Mouse (Mus musculus): ENCODE results near the gene Lgr6.

DNA sequence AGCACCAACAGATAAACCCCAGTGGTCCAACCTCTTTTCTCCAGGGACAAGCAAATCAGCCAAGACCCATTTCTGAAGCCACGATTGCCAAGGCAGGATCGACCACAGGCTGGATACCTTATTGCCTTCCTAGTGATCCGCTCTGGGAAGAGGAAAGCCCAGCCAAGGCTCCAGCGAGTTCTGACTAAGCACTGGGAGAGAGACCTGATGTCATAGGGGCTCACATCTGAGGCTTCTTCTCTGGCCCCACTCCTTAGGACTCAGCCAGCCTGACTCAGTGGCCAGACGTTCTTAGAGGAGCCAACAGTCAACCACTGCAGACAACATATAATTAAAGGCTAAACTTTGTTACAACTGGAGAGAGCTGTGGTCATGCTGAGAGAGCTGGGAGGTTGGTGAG is 83.1 kb downstream of the Lgr6 start:
- TF ChIP-seq POLR2A (IDR thresholded peaks at IDR 0.05; ENCODE audit: borderline replicate concordance, insufficient read depth, low read length) (no peak), CTCF (IDR thresholded peaks at IDR 0.05; ENCODE audit: borderline replicate concordance, insufficient read depth, low read depth, low read length) (no peak)

Data from cerebellum, adult 2 months (tissue).